Mouse (Mus musculus) MEL (cell line): Measurements from ENCODE around the gene Tmed9. TPM values are rescaled to one million over a fixed set of nuclear protein-coding genes. Genes with fewer than 3 reads are reported as not detected.
"Not testable (repeated sequence)": the region's sequence is repeated elsewhere in the genome, so short reads cannot be mapped to it uniquely, and the experiment has no call there.

ENCODE experiments used
- DNase-seq: peaks from one replicate; pipeline ENCODE4 v3.0.0; 2011; ENCODE audit warnings: low read depth, low spot score
- H3K27ac ChIP-seq: 2 replicates; pipeline ENCODE4 v1.5.1; 2012; ENCODE audit warnings: low read depth, mild to moderate bottlenecking, control low read depth, low read length, moderate library complexity; ENCODE audit not compliant: control insufficient read depth
- H3K27me3 ChIP-seq, 2 experiments: fragments of 150-350 bp in 1 of 2; sonication (generic) in 1 of 2; 2 replicates each; pipeline ENCODE4 v1.6.1; 2012; ENCODE audit warnings: low read length in 2 of 2, mild to moderate bottlenecking in 2 of 2, improper control_type of control experiment in 1 of 2, moderate library complexity in 1 of 2; ENCODE audit not compliant: insufficient read depth in 2 of 2, control insufficient read depth in 1 of 2
- H3K36me3 ChIP-seq, 2 experiments: 2 replicates each; pipeline ENCODE4 v1.6.1; 2012 to 2014; ENCODE audit warnings: low read length in 2 of 2, improper control_type of control experiment in 1 of 2, inconsistent platforms in 1 of 2, mild to moderate bottlenecking in 1 of 2; ENCODE audit not compliant: insufficient read depth in 2 of 2, control insufficient read depth in 1 of 2
- H3K4me1 ChIP-seq, 2 experiments: fragments of 150-350 bp in 1 of 2; sonication (generic) in 1 of 2; 2 replicates each; pipeline ENCODE4 v1.6.1; 2012; ENCODE audit warnings: low read length in 2 of 2, improper control_type of control experiment in 1 of 2, mild to moderate bottlenecking in 1 of 2; ENCODE audit not compliant: insufficient read depth in 2 of 2, control insufficient read depth in 1 of 2
- H3K4me3 ChIP-seq, 2 experiments: fragments of 150-350 bp in 1 of 2; sonication (generic) in 1 of 2; 2 replicates each; pipeline ENCODE4 v1.5.1; 2012; ENCODE audit warnings: low read depth in 2 of 2, low read length in 2 of 2, mild to moderate bottlenecking in 2 of 2, moderate library complexity in 2 of 2, control low read depth in 1 of 2, improper control_type of control experiment in 1 of 2; ENCODE audit not compliant: control insufficient read depth in 1 of 2, insufficient read depth in 1 of 2
- H3K79me2 ChIP-seq: 2 replicates; pipeline ENCODE4 v1.6.1; 2012; ENCODE audit warnings: mild to moderate bottlenecking, low read length, moderate library complexity; ENCODE audit not compliant: control insufficient read depth, poor library complexity, insufficient read depth
- H3K9ac ChIP-seq: 2 replicates; pipeline ENCODE4 v1.6.1; 2012; ENCODE audit warnings: low read depth, mild to moderate bottlenecking, control low read depth, low read length, moderate library complexity; ENCODE audit not compliant: control insufficient read depth, poor library complexity, severe bottlenecking
- H3K9me3 ChIP-seq: fragments of 150-350 bp; sonication (generic); replicated peaks from 2 replicates; pipeline ENCODE4 v1.6.1; 2012; ENCODE audit warnings: mild to moderate bottlenecking, low read length, improper control_type of control experiment, moderate library complexity; ENCODE audit not compliant: insufficient read depth
- ETS1 ChIP-seq: IDR thresholded peaks from 2 replicates; pipeline ENCODE4 v1.6.1; 2012; ENCODE audit warnings: low read depth, mild to moderate bottlenecking, inconsistent platforms, low read length, improper control_type of control experiment, moderate library complexity
- GATA1 ChIP-seq: IDR thresholded peaks from 2 replicates; pipeline ENCODE4 v1.6.1; 2011; ENCODE audit warnings: low read depth, low read length, improper control_type of control experiment
- KAT2A ChIP-seq: conservative IDR thresholded peaks from 2 replicates; pipeline ENCODE4 v1.6.1; 2012; ENCODE audit warnings: low read depth, low read length, improper control_type of control experiment, inconsistent platforms
- MAFK ChIP-seq: IDR thresholded peaks from 2 replicates; pipeline ENCODE4 v1.6.1; 2011; ENCODE audit warnings: low read depth, mild to moderate bottlenecking, low read length, improper control_type of control experiment, borderline replicate concordance
- MXI1 ChIP-seq: IDR thresholded peaks from 2 replicates; pipeline ENCODE4 v1.6.1; 2011; ENCODE audit warnings: mild to moderate bottlenecking, low read depth, low read length, improper control_type of control experiment
- POLR2A ChIP-seq, 2 experiments: IDR thresholded peaks; 2 replicates each; pipeline ENCODE4 v1.6.1; 2011 to 2012; ENCODE audit warnings: low read length in 2 of 2, mild to moderate bottlenecking in 2 of 2, control low read depth in 1 of 2, improper control_type of control experiment in 1 of 2, low read depth in 1 of 2, moderate library complexity in 1 of 2; ENCODE audit not compliant: control insufficient read depth in 1 of 2, insufficient read depth in 1 of 2, poor library complexity in 1 of 2
- SIN3A ChIP-seq: IDR thresholded peaks from 2 replicates; pipeline ENCODE4 v1.6.1; 2012; ENCODE audit warnings: low read length, improper control_type of control experiment, inconsistent platforms
- UBTF ChIP-seq: IDR thresholded peaks from 2 replicates; pipeline ENCODE4 v1.6.1; 2012; ENCODE audit warnings: low read depth, mild to moderate bottlenecking, inconsistent platforms, low read length, improper control_type of control experiment, moderate library complexity, borderline replicate concordance; ENCODE audit not compliant: insufficient read depth
- ZKSCAN1 ChIP-seq: IDR thresholded peaks from 2 replicates; pipeline ENCODE4 v1.6.1; 2012; ENCODE audit warnings: low read depth, mild to moderate bottlenecking, inconsistent platforms, low read length, improper control_type of control experiment, moderate library complexity
- ZMIZ1 ChIP-seq: IDR thresholded peaks from 2 replicates; pipeline ENCODE4 v1.6.1; 2012; ENCODE audit warnings: low read depth, mild to moderate bottlenecking, inconsistent platforms, low read length, improper control_type of control experiment, moderate library complexity
- ZNF384 ChIP-seq: IDR thresholded peaks from 2 replicates; pipeline ENCODE4 v1.6.1; 2012; ENCODE audit warnings: low read depth, mild to moderate bottlenecking, inconsistent platforms, low read length, improper control_type of control experiment
- polyA plus RNA-seq, 2 experiments: library from polyadenylated mRNA; stranded (reverse) in 1 of 2; unstranded in 1 of 2; fragments of >175 nt in 1 of 2; fragments of >200 nt in 1 of 2; gene quantifications; 2 replicates each; pipeline versions ENCODE4 v1.2.1 to v1.2.4; 2012; ENCODE audit warnings: low replicate concordance in 2 of 2, low read depth in 1 of 2; ENCODE audit not compliant: insufficient read length in 2 of 2, insufficient read depth in 1 of 2, missing spikeins in 1 of 2
- total RNA-seq: library from RNA; depleted of rRNA; stranded (reverse); fragments of 300-350 nt; gene quantifications from 2 replicates; pipeline ENCODE4 v1.2.3, GENCODE M21; 2012

Gene Tmed9
- total and polyA plus RNA-seq, 3 experiments: 218 to 222 TPM; not detected in 1

GRCm38 (mm10) chr13:55574321-55574720, 789 bp downstream of the Tmed9 start:
- Histone ChIP-seq H3K27me3 (no peaks in the 10 kb centered on the region; a peak in 1 of 4 replicates), H3K4me1 (peaks cover 0 to 13% of the 10 kb centered on the region in 2 experiments; a peak in 2 of 4 replicates), H3K9me3 (no peaks in the 10 kb centered on the region), H3K36me3 (peaks cover 0 to 7% of the 10 kb centered on the region in 2 experiments; a peak in 2 of 4 replicates)
- DNase-seq: no peak
- TF ChIP-seq POLR2A (IDR thresholded peaks at IDR 0.05; ENCODE audit: control insufficient read depth in 1 of 2, insufficient read depth in 1 of 2, low read depth in 1 of 2, low read length in 2 of 2, poor library complexity in 1 of 2) (no peak), UBTF (no peak), ZNF384 (peak; percentile 25; the same call in 1 of the 2 replicates)
- TF ChIP-seq, all 39 proteins: peak for 1
- H3K79me2 ChIP-seq: peaks cover 15% of the 10 kb centered on the region
- H3K4me3 ChIP-seq: no peak overlapping the region
- no peak overlapping the region for H3K27ac ChIP-seq
- H3K9ac ChIP-seq: no peak overlapping the region

GRCm38 (mm10) chr13:55575932-55576331, 2.4 kb downstream of the Tmed9 start:
- Histone ChIP-seq H3K9me3 (no peaks in the 10 kb centered on the region), H3K9ac (no peak overlapping the region), H3K4me1 (0 out of 4 replicates have a peak, but pooled peaks cover 0 to 5% of the 10 kb centered on the region in 2 experiments), H3K36me3 (no peaks in the 10 kb centered on the region; a peak in 1 of 4 replicates), H3K27me3 (no peaks in the 10 kb centered on the region; a peak in 1 of 4 replicates), H3K4me3 (no peak overlapping the region), H3K79me2 (no peaks in the 10 kb centered on the region; the same call in 1 of the 2 replicates), H3K27ac (no peak overlapping the region)
- no peak for TF ChIP-seq ZKSCAN1
- no peak for TF ChIP-seq MAFK
- TF ChIP-seq SIN3A: peak; percentile 83
- no peak for TF ChIP-seq KAT2A
- TF ChIP-seq GATA1: no peak
- no peak for TF ChIP-seq ZNF384
- no peak for TF ChIP-seq ETS1
- peak; percentile 37; the same call in 1 of the 2 replicates for TF ChIP-seq MXI1
- TF ChIP-seq ZMIZ1: no peak
- peak; percentile 81 for DNase-seq

GRCm38 (mm10) chr13:55576872-55577271, 3.3 kb downstream of the Tmed9 start:
- not testable (repeated sequence) for H3K4me3 ChIP-seq, H3K27me3 ChIP-seq, H3K4me1 ChIP-seq, H3K27ac ChIP-seq, H3K79me2 ChIP-seq, DNase-seq, H3K9me3 ChIP-seq, H3K9ac ChIP-seq, H3K36me3 ChIP-seq
